Mouse (Mus musculus) frontal cortex, postnatal 25 days (tissue): ENCODE results near the gene Srsf10.

ENCODE experiments used
- DNase-seq, 2 experiments: peaks; one replicate each; pipeline ENCODE4 v3.0.0; 2022; ENCODE audit warnings: low spot score in 2 of 2

Srsf10 gene

DNA sequence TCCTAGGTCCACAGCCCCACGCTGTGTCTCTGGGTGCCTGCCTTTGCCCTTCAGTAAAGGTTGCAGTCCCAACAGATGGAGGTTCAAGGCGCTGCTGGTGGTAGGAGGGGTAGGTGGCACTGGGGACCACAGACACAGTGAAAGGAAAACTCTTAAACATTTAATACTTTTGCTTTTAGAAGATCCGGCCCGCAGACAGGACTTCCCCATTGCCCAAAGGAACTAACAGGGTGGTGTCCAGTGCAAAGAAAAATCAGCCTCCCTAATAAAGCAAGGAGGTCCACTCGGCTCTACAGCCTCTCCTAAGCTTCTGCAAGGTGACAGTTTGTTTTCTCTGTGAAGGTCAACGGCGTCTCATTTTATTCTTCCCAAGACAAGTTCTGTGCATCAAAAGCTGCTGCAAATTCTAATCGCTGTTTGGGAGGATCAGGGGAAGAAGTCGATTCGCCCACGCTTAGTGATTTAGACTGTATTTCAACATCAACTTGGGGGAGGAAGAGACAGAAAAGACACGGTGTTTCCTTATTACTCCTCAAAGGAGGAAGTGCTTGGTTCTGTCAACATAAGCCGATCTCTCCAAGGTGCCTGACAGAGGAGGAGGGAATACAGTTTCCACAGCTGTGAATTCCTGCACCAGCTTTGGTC, 63.2 kb downstream of the Srsf10 start:
- DNase-seq, result no peak

- DNase-seq, result no peak
Observed at GRCm38 (mm10) chr4:135919280-135919639, 63.7 kb downstream of the Srsf10 start.
